10 mouse cellular contexts compared by ENCODE assay signal in genomic region chr2:28536166-28536565, GRCm38 (mm10). TPM values are rescaled to one million over a fixed set of nuclear protein-coding genes. Genes with fewer than 3 reads are reported as not detected.
DNase-seq lines count a peak whose midpoint lies in the region; ATAC-seq lines count a peak whose summit lies in the region.
"Had no signal": no experiment of that assay in that cellular context is flagged by ENCODE, and none has a peak within 500 bp of the region (broad histone marks: within the 10 kb centered on the region; RNA-seq: fewer than 3 reads in every experiment).

No protein-coding gene starts in this region.

- ATAC-seq in limb, embryonic 12.5 days (ENCODE audit: insufficient number of reproducible peaks, insufficient read depth, low FRiP score, low TSS enrichment, low read depth) = no peak

- peak; percentile 57 to 65 for DNase-seq in cerebellum, postnatal 14 days
- DNase-seq in cerebellum, postnatal 4 days (ENCODE audit: low spot score in 2 of 2) = no peak
- peak; percentile 47 for DNase-seq in urinary bladder, postnatal 14 days (ENCODE audit: low spot score)
- DNase-seq in urinary bladder, adult 2 months (ENCODE audit: low spot score) = no peak
- no peak for DNase-seq in adrenal gland, postnatal 10 days
- DNase-seq in frontal cortex, adult 2 months (ENCODE audit: extremely low spot score in 1 of 2, low spot score in 1 of 2) = no peak
- no peak for DNase-seq in layer of hippocampus, adult 8-10 months (ENCODE audit: low spot score in 2 of 2)

- no peaks in the 10 kb centered on the region for H3K27me3 ChIP-seq in limb, embryonic 12.5 days

- H3K9me3 ChIP-seq in limb, embryonic 12.5 days = no peaks in the 10 kb centered on the region
- H3K9me3 ChIP-seq: liver, embryonic 15.5 days had no signal

- peaks cover 86% of the 10 kb centered on the region for H3K4me1 ChIP-seq in limb, embryonic 12.5 days (replicated peaks)

- 64% methylated on average over 4 of the region's 4 CpGs for WGBS in limb, embryonic 12.5 days

- H3K36me3 ChIP-seq in limb, embryonic 12.5 days = peaks cover 10% of the 10 kb centered on the region; the same call in 1 of the 2 replicates
- H3K36me3 ChIP-seq: liver, embryonic 15.5 days had no signal

- no peak overlapping the region; the same call in 1 of the 2 replicates for H3K9ac ChIP-seq in limb, embryonic 12.5 days (replicated peaks)
- H3K9ac ChIP-seq: liver, embryonic 15.5 days had no signal

- peak overlapping the region; percentile 87; the same call in 1 of the 2 replicates for H3K4me2 ChIP-seq in limb, embryonic 12.5 days
- H3K4me2 ChIP-seq: liver, embryonic 15.5 days had no signal

- H3K27ac ChIP-seq in limb, embryonic 12.5 days = peak overlapping the region; percentile 92; the same call in 1 of the 2 replicates

- no peak overlapping the region for H3K4me3 ChIP-seq in limb, embryonic 12.5 days (replicated peaks)
- H3K4me3 ChIP-seq: liver, embryonic 15.5 days had no signal

RNA-seq across cellular contexts. Expression of gene Ralgds, which starts 23.2 kb away (rescaled TPM):
- polyA plus RNA-seq in urinary bladder, adult 2 months (2012; rRNA removed) = 50.7 and 65.6 TPM in 2 replicates
- polyA plus RNA-seq in limb, embryonic 12.5 days (2016; fragmentation: Nextera tagmentation; extraction: Ambion mirVana) = 42.7 and 54.7 TPM in 2 replicates
- total RNA-seq in adrenal gland, postnatal 10 days (2021) = 10 to 100 TPM; 31.5 to 47.4 TPM
- polyA plus RNA-seq in frontal cortex, adult 2 months (2012; rRNA removed) = 90.9 and 92.7 TPM in 2 replicates
- 100 to 1,000 TPM; 105 to 142 (median 118) TPM for total RNA-seq in layer of hippocampus, adult 8-10 months (2022)

RNA-seq across cellular contexts. Expression of gene Cel, which starts 27.0 kb away (rescaled TPM):
- polyA plus RNA-seq in urinary bladder, adult 2 months (2012; rRNA removed) = 0.07 and 0.44 TPM in 2 replicates
- polyA plus RNA-seq in limb, embryonic 12.5 days (2016; fragmentation: Nextera tagmentation; extraction: Ambion mirVana) = not detected in 2 replicates
- under 1 TPM in 1 of 2 experiments, not detected in 1; 0.15 TPM for total RNA-seq in adrenal gland, postnatal 10 days (2021)
- polyA plus RNA-seq in frontal cortex, adult 2 months (2012; rRNA removed) = 0.10 TPM in 1 of 2 replicates, not detected in the other
- not detected for total RNA-seq in layer of hippocampus, adult 8-10 months (2022)
- polyA plus RNA-seq: C2C12 had no signal

RNA-seq across cellular contexts. Expression of gene Gm10134, which starts 30.3 kb away (rescaled TPM):
- polyA plus RNA-seq in urinary bladder, adult 2 months (2012; rRNA removed) = 0.55 and 1.6 TPM in 2 replicates
- polyA plus RNA-seq in limb, embryonic 12.5 days (2016; fragmentation: Nextera tagmentation; extraction: Ambion mirVana) = 0.69 and 0.89 TPM in 2 replicates
- 1 to 10 TPM; 2.6 to 3.2 TPM for total RNA-seq in adrenal gland, postnatal 10 days (2021)
- polyA plus RNA-seq in frontal cortex, adult 2 months (2012; rRNA removed) = 0.54 TPM in 1 of 2 replicates, not detected in the other
- total RNA-seq in layer of hippocampus, adult 8-10 months (2022) = 1 to 10 TPM in 3 of 4 experiments, not detected in 1; 1.5 to 4.1 (median 1.7) TPM
- polyA plus RNA-seq: C2C12 had no signal

RNA-seq across cellular contexts. Expression of gene Gbgt1, which starts 39.5 kb away (rescaled TPM):
- 3.2 and 4.0 TPM in 2 replicates for polyA plus RNA-seq in urinary bladder, adult 2 months (2012; rRNA removed)
- 0.25 TPM in 1 of 2 replicates, not detected in the other for polyA plus RNA-seq in limb, embryonic 12.5 days (2016; fragmentation: Nextera tagmentation; extraction: Ambion mirVana)
- 1 to 10 TPM; 4.3 to 5.4 TPM for total RNA-seq in adrenal gland, postnatal 10 days (2021)
- polyA plus RNA-seq in frontal cortex, adult 2 months (2012; rRNA removed) = 1.3 and 1.4 TPM in 2 replicates
- 1 to 10 TPM; 2.1 to 6.6 (median 3.4) TPM for total RNA-seq in layer of hippocampus, adult 8-10 months (2022)
- polyA plus RNA-seq: C2C12 had no signal

RNA-seq across cellular contexts. Expression of gene Gtf3c5, which starts 47.4 kb away (rescaled TPM):
- 21.3 and 21.7 TPM in 2 replicates for polyA plus RNA-seq in urinary bladder, adult 2 months (2012; rRNA removed)
- 56.7 and 59.1 TPM in 2 replicates for polyA plus RNA-seq in limb, embryonic 12.5 days (2016; fragmentation: Nextera tagmentation; extraction: Ambion mirVana)
- 10 to 100 TPM; 15.5 to 21.5 TPM for total RNA-seq in adrenal gland, postnatal 10 days (2021)
- 21.8 and 23.8 TPM in 2 replicates for polyA plus RNA-seq in frontal cortex, adult 2 months (2012; rRNA removed)
- 10 to 100 TPM; 18.6 to 21.2 (median 19.5) TPM for total RNA-seq in layer of hippocampus, adult 8-10 months (2022)

Comparison
In these comparisons a context has a peak if more than half of its experiments do, and no peak if none do; other contexts are left out.
1. DNase-seq: peak in cerebellum, postnatal 14 days (2 of 2) and urinary bladder, postnatal 14 days (single experiment); none in cerebellum, postnatal 4 days (0 of 2), urinary bladder, adult 2 months (single experiment), adrenal gland, postnatal 10 days (single experiment), frontal cortex, adult 2 months (0 of 2) and layer of hippocampus, adult 8-10 months (0 of 2).